Mouse (Mus musculus) thymus, postnatal 14 days (tissue): ENCODE data around the gene 4930455H04Rik.

Source experiments
- DNase-seq: peaks from one replicate; pipeline ENCODE4 v3.0.0; 2021

The 4930455H04Rik gene

DNA sequence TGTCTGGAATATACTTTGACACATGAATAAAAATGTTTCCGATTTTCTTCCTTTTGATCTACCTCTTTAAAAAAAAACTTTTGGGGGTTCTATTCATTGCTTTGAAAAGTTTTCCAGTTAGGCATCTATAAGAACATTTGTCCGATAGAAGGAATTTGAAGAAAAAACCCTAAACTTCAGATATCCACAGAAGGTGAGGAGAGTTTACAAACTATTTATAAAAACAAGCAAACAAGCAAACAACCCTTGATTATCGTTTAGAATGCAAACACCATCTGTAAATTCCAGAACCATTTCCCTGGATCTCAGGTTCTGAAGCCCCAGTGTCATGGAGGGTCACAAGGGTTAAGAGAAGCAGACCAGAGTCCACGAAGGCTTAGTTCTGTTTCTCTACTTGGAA, at the start of gene 4930455H04Rik:
Gene 4930455H04Rik (plus strand): TSS at position 301 of the 400 bp plus-strand sequence.
- DNase-seq = no peak

- no peak for DNase-seq
These were observed 46.5 kb upstream of the 4930455H04Rik start for GRCm38 (mm10) chr3:116921535-116921934.

- DNase-seq = no peak
These were observed 45.0 kb upstream of the 4930455H04Rik start for GRCm38 (mm10) chr3:116923042-116923441.

- no peak for DNase-seq
These were observed 39.1 kb upstream of the 4930455H04Rik start for GRCm38 (mm10) chr3:116928994-116929393.

DNA sequence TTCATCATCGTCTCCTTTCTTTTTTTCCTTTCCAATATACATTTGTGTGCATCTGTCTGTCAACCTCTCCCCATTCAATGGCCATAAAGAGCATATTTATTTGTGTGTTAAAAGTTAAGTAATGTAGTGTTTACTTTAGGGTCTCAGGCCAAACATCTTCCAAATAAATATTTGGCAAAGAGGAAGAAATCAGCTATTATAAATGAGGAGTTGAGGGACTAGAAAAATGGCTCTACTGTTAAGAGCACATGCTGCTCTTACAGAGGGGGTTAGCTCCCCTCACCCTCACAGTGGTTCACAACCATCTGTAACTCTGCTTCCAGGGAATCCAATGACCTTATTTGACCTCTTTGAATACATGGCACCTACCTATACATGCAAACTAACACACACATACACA, 34.9 kb upstream of the 4930455H04Rik start:
- DNase-seq = no peak

DNA sequence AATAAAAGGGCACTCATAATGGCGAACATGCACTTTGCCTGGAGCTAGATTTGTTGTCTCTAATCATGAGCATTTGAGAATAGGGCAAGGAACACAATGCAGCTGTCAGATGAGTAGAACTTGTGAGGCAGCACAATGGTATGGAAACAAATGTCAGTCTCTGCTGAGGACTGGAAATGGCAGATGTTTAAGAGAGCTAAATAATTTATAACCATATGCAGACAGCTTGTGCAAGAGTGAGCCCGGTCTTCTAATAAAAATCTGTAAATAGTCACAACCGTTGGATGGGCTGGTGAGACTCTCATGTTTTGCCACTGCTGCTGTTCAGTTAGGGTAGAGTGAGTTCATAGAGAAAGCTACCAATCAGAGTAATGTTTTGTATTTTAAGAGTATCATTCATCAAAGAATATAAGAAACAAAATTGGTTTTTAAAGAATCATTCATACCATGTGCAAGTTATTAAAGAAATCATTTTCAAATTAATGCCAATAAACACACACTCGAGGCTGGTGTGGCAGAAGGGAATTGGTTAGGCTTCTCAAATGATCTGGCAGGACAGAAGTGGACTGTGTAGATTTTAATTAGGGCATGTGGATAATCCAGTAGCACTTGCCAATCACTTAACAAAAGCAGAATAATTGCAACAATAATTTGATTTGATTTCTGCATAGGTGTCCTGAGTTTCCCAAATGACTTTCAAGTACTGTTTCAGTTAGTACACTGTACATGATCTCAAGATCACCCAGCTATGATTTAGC, 31.0 kb upstream of the 4930455H04Rik start:
- no peak for DNase-seq

- DNase-seq = no peak
These were observed 27.1 kb upstream of the 4930455H04Rik start for GRCm38 (mm10) chr3:116940804-116941558.

DNA sequence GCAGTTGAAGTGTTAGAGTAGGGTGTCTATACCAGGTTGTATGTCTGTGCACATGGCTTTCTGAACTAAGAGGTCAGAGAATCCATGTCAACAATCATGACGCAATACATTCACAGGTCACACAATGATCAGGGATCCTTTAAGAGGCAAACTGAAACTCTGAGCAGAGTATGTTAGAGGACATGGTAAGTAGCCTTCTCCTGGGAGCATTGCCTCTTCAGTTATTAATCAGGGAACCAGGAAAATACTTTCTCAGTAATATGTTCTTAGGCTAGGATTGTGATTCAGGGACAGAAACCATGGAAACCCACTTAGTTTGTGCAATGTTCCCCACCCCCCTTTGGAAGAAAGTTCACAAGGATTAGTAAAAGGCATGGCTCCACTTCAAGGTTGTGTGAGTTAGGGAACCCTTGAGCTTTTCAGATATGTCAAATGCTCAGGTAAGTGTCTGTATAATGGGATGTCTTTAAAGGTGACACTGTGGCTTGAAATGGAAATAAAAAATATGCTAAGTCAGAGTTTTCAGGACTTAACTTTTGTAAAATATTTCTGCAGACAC, 26.4 kb upstream of the 4930455H04Rik start:
- DNase-seq = no peak

GRCm38 (mm10) chr3:116942751-116943150, 25.3 kb upstream of the 4930455H04Rik start:
- no peak for DNase-seq

GRCm38 (mm10) chr3:116943422-116943821, 24.6 kb upstream of the 4930455H04Rik start:
- no peak for DNase-seq

- no peak for DNase-seq
These were observed 21.6 kb upstream of the 4930455H04Rik start for GRCm38 (mm10) chr3:116946476-116946875.

GRCm38 (mm10) chr3:116950665-116951115, 17.4 kb upstream of the 4930455H04Rik start:
- DNase-seq = no peak

DNA sequence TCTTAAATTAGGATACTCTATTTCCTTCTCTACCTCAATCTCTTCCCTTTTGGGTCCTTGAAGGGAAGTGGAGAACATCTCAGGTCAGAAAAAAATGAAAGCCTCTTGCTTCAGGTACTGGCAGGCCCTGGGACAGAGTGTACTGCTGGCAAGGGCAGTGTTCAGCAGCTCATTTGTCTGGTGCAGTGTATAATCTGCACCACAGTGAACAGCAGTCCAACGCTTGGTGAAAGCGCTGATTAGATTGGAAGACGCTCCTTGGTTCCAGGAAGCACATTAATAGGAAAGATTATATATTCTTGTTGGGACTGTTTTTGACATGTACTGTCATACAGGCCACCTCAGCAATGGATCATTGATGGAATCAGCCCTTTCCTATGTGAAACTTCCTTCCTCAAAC, 16.6 kb upstream of the 4930455H04Rik start:
- no peak for DNase-seq

GRCm38 (mm10) chr3:116952242-116952899, 15.7 kb upstream of the 4930455H04Rik start:
- no peak for DNase-seq

GRCm38 (mm10) chr3:116953366-116953765, 14.7 kb upstream of the 4930455H04Rik start:
- DNase-seq = no peak

DNA sequence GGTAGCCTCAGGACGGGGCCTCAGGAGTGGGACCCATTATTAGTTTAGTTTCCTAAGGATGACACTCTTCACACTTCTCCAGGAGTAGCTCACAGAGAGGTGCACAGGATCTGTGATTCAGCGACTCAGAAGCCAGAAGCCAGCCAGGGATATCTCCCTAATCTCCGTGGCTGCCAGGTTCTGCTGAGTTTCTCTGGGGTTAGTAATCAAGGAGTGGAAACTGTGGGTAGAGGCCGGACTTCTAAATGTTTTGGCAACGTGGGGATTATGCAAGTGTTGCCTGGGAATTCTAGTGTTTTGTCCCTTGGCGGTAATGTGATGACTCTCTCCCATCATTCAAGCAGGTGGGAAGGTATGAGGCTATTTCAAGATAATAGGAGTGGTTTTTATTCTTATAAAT, 13.0 kb upstream of the 4930455H04Rik start:
- DNase-seq = no peak

DNA sequence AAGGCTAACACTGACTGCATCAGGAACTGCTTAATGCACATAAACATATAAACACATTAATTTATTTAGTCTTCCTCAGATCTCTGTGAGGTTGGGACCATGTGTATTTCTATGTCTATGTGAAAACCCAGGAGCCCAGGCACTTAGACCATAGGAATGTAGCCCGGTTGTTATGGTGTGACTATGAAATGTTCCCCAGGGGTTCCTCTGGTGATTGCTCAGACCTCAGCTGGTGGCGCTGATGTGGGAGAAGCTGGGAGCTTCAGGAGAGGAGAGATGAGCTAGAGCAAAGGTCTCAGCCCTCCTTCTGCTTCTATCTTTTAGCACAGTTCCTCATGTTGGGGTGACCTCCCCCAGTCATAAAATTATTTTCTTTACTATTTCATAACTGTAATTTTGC, 7.7 kb upstream of the 4930455H04Rik start:
- DNase-seq = no peak

DNA sequence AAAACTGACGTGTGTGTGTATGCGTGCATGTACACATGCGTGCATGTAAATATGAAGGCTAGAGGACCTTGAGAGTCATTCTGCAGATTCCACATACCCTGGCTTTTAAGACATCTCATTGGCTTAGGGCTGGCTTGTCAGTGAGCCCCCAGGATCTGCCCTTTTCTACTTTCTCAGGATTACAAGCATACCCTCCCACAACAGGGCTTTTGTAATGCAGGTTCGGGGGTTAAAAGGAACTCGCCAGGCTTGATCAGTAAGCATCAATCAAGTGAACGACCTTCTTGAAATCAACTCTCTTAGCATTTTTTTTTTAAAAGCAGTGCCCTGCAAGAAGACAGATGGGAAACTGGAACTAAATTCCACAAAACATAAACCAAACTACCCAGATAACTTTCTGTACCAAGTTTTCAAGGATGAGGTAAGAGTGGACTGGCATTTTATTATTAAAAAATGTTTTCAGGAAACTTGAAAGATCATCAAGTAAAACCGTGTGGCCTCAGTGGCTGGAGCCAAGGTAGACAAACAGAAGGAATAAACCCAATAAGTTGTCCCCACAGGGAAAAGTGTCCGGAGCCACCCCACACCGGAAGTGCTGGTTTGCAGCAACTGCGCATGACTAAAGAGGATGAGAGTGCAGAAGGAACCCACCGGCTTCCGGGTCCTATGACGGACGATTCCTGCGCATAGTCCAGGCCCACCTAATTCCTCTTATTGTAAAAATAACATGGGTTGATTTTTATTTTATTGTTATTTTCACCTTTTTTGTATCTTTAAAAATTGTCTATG, 6.5 kb upstream of the 4930455H04Rik start:
- DNase-seq = no peak

- DNase-seq = no peak
These were observed 4.9 kb upstream of the 4930455H04Rik start for GRCm38 (mm10) chr3:116963213-116963612.

GRCm38 (mm10) chr3:116964426-116964825, 3.6 kb upstream of the 4930455H04Rik start:
- no peak for DNase-seq

GRCm38 (mm10) chr3:116966225-116966624, 1.8 kb upstream of the 4930455H04Rik start:
- no peak for DNase-seq

- no peak for DNase-seq
These were observed 1.3 kb upstream of the 4930455H04Rik start for GRCm38 (mm10) chr3:116966800-116967199.
